Mouse (Mus musculus) kidney, adult 2 months (tissue): ENCODE data around the gene Bhmt2.

Experiments
- CTCF ChIP-seq: fragments of 200-500 bp; conservative IDR thresholded peaks from 2 replicates; pipeline ENCODE4 v1.5.1; 2011; ENCODE audit warnings: low read depth, mild to moderate bottlenecking, control low read depth, low read length, moderate library complexity, mixed read lengths; ENCODE audit not compliant: insufficient read depth, insufficient read length
- POLR2A ChIP-seq: fragments of 200-500 bp; IDR thresholded peaks from one replicate; pipeline ENCODE4 v1.6.1; 2011; ENCODE audit warnings: low read depth, low read length, control low read depth

DNA sequence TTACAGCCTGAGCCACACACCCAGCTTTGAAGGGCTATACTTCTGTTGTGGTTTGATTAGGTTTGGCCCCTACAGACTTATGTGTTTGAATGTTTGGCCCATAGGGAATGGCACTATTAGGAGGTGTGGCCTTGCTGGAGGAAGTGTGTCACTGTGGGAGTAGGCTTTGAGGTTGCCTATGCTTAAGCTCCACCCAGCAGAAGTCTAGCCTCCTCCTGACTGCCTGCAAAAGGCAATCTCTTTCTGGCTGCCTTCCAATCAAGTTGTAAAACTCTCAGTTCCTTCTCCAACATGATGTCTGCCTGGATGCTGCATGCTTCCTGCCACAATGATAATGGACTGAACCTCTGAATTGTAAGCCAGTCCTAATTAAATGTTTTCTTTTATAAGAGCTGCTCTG lies 9.2 kb upstream of the Bhmt2 start:
- TF ChIP-seq CTCF (no peak), POLR2A (no peak)
